Mouse (Mus musculus) macrophage (primary cell): ENCODE results near the gene Fkbp2. TPM values are rescaled to one million over a fixed set of nuclear protein-coding genes. Genes with fewer than 3 reads are reported as not detected.

ENCODE experiments used
- H3K27ac ChIP-seq: fragments of 350-480 bp; formaldehyde crosslinking; 2 replicates; pipeline ENCODE4 v1.9.0; 2021
- H3K36me3 ChIP-seq: fragments of 350-480 bp; formaldehyde crosslinking; 2 replicates; pipeline ENCODE4 v1.9.0; 2021; ENCODE audit errors: inconsistent target
- H3K4me3 ChIP-seq: fragments of 350-480 bp; formaldehyde crosslinking; 2 replicates; pipeline ENCODE4 v1.9.0; 2021; ENCODE audit errors: inconsistent target
- H3K79me2 ChIP-seq: fragments of 350-480 bp; formaldehyde crosslinking; 2 replicates; pipeline ENCODE4 v1.9.0; 2021; ENCODE audit errors: inconsistent target
- WGBS: methylation state at CpG from one replicate; pipeline ENCODE4 v1.1.7; 2026; ENCODE audit warnings: inconsistent platforms; ENCODE audit not compliant: missing documents; 5-methylcytosine and 5-hydroxymethylcytosine counted together
- polyA plus RNA-seq: library from polyadenylated mRNA; stranded (reverse); fragments of 250-400 nt; gene quantifications from 3 replicates; pipeline ENCODE4 v1.2.4, GENCODE M21; 2018; ENCODE audit warnings: inconsistent platforms

Fkbp2 gene
- polyA plus RNA-seq, 1 experiment from 2014 or later = 269 TPM

- no peak overlapping the region for H3K4me3 ChIP-seq
- 9% methylated on average over 50 of the region's 58 CpGs for WGBS
- no peak overlapping the region for H3K27ac ChIP-seq
- no peaks in the 10 kb centered on the region for H3K79me2 ChIP-seq
- H3K36me3 ChIP-seq = no peaks in the 10 kb centered on the region; the same call in 1 of the 2 replicates
Observed at GRCm38 (mm10) chr19:6933436-6934194, 46.7 kb downstream of the Fkbp2 start.

GRCm38 (mm10) chr19:6933102-6933435, 47.2 kb downstream of the Fkbp2 start:
- H3K4me3 ChIP-seq = no peak overlapping the region
- H3K36me3 ChIP-seq = no peaks in the 10 kb centered on the region; the same call in 1 of the 2 replicates
- H3K79me2 ChIP-seq = no peaks in the 10 kb centered on the region
- H3K27ac ChIP-seq = no peak overlapping the region
- 47% methylated on average over 4 of the region's 4 CpGs for WGBS

- no peak overlapping the region for H3K27ac ChIP-seq
- 100% methylated on average over 1 of the region's 1 CpGs for WGBS
- no peak overlapping the region for H3K4me3 ChIP-seq
- no peaks in the 10 kb centered on the region for H3K79me2 ChIP-seq
- no peaks in the 10 kb centered on the region for H3K36me3 ChIP-seq
Observed at GRCm38 (mm10) chr19:6932018-6932417, 48.3 kb downstream of the Fkbp2 start.

- Histone ChIP-seq H3K27ac (no peak overlapping the region), H3K4me3 (no peak overlapping the region), H3K36me3 (no peaks in the 10 kb centered on the region), H3K79me2 (no peaks in the 10 kb centered on the region)
- WGBS = no CpG with 5 or more reads among the region's 2 CpGs
Observed at GRCm38 (mm10) chr19:6931002-6931401, 49.3 kb downstream of the Fkbp2 start.

GRCm38 (mm10) chr19:6928080-6928479, 52.2 kb downstream of the Fkbp2 start:
- H3K36me3 ChIP-seq = no peaks in the 10 kb centered on the region
- no peak overlapping the region for H3K4me3 ChIP-seq
- H3K27ac ChIP-seq = no peak overlapping the region
- 29% methylated on average over 9 of the region's 9 CpGs for WGBS
- H3K79me2 ChIP-seq = no peaks in the 10 kb centered on the region

Other genes starting within 250 kb of the Fkbp2 start
- gene Rps6ka4, start 139.9 kb downstream of the Fkbp2 start, polyA plus RNA-seq = 15.5 to 39.8 TPM (median 30.3 TPM) in 3 replicates
- gene Ccdc88b, start 122.3 kb downstream of the Fkbp2 start, polyA plus RNA-seq = 16.2 to 28.6 TPM (median 21.1 TPM) in 3 replicates
- 70.0 to 96.1 TPM (median 81.1 TPM) in 3 replicates for gene Trmt112, start 70.8 kb downstream of the Fkbp2 start, polyA plus RNA-seq
- gene Prdx5, start 70.4 kb downstream of the Fkbp2 start, polyA plus RNA-seq = 147 to 393 TPM (median 352 TPM) in 3 replicates
- 11.0 to 32.7 TPM (median 31.3 TPM) in 3 replicates for gene Esrra, start 58.7 kb downstream of the Fkbp2 start, polyA plus RNA-seq
- not detected in 3 replicates for gene Catsperz, start 55.1 kb downstream of the Fkbp2 start, polyA plus RNA-seq
- gene Kcnk4, start 46.0 kb downstream of the Fkbp2 start, polyA plus RNA-seq = not detected in 3 replicates
- 40.5 to 63.3 TPM (median 50.1 TPM) in 3 replicates for gene Bad, start 38.6 kb downstream of the Fkbp2 start, polyA plus RNA-seq
- gene Gpr137, start 38.0 kb downstream of the Fkbp2 start, polyA plus RNA-seq = 15.6 to 35.9 TPM (median 30.6 TPM) in 3 replicates
- gene Ppp1r14b, start 5.5 kb downstream of the Fkbp2 start, polyA plus RNA-seq = 51.9 to 204 TPM (median 81.4 TPM) in 3 replicates
- gene Plcb3, start 4.0 kb downstream of the Fkbp2 start, polyA plus RNA-seq = 15.2 to 25.2 TPM (median 24.8 TPM) in 3 replicates
- gene Vegfb, start 7.2 kb upstream of the Fkbp2 start, polyA plus RNA-seq = 34.5 to 91.1 TPM (median 72.1 TPM) in 3 replicates
- 18.1 to 21.0 TPM (median 19.3 TPM) in 3 replicates for gene Dnajc4, start 12.1 kb upstream of the Fkbp2 start, polyA plus RNA-seq
- 4.5 to 6.6 TPM (median 5.3 TPM) in 3 replicates for gene Nudt22, start 15.6 kb upstream of the Fkbp2 start, polyA plus RNA-seq
- gene Trpt1, start 15.6 kb upstream of the Fkbp2 start, polyA plus RNA-seq = 0.55 to 0.80 TPM (median 0.66 TPM) in 3 replicates
- 194 to 236 TPM (median 225 TPM) in 3 replicates for gene Fermt3, start 39.0 kb upstream of the Fkbp2 start, polyA plus RNA-seq
- gene Stip1, start 59.5 kb upstream of the Fkbp2 start, polyA plus RNA-seq = 53.3 to 149 TPM (median 126 TPM) in 3 replicates
- 5.5 to 13.5 TPM (median 7.3 TPM) in 3 replicates for gene Macrod1, start 76.3 kb upstream of the Fkbp2 start, polyA plus RNA-seq
- gene Flrt1, start 125.2 kb upstream of the Fkbp2 start, polyA plus RNA-seq = not detected in 3 replicates
- 63.3 to 78.4 TPM (median 68.3 TPM) in 3 replicates for gene Otub1, start 225.8 kb upstream of the Fkbp2 start, polyA plus RNA-seq
- 220 to 440 TPM (median 391 TPM) in 3 replicates for gene Cox8a, start 237.1 kb upstream of the Fkbp2 start, polyA plus RNA-seq